Mouse (Mus musculus): ENCODE results near the gene Nhsl1.
"Not testable (repeated sequence)": the region's sequence is repeated elsewhere in the genome, so short reads cannot be mapped to it uniquely, and the experiment has no call there.

Gene Nhsl1

GRCm38 (mm10) chr10:18532293-18532692 is 213.5 kb downstream of the Nhsl1 start:
- no peak for DNase-seq (ENCODE audit: low read depth)

- DNase-seq (ENCODE audit: low read depth): no peak
Measured at GRCm38 (mm10) chr10:18536889-18537288, 218.1 kb downstream of the Nhsl1 start.

- no peak for DNase-seq (ENCODE audit: low read depth)
Measured at GRCm38 (mm10) chr10:18545309-18545708, 226.5 kb downstream of the Nhsl1 start.

GRCm38 (mm10) chr10:18545813-18546235 is 227.0 kb downstream of the Nhsl1 start, which contains the start of gene Hebp2:
Hebp2 (minus strand) TSS chr10:18546076.
- peak; percentile 56 for DNase-seq (ENCODE audit: low read depth)

DNA sequence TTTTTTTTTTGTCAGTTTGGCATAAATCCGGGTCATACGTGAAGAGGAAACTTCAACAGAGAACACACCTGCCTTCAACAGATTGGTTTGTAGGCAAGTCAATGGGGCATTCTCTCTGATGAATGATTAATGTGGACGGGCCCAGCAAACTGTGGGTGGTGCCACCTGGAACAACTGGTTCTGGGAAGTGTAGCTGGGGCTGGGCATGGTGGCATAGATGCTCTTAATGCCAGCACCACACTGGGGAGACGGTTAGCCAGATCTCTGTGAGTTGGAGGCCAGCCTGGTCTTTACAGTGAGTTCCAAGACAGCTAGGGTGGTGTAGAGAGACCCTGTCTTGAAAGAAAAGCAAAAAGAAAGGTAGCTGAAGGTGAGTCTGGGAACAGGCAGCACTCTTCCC is 228.6 kb downstream of the Nhsl1 start:
- DNase-seq (ENCODE audit: low read depth): no peak

DNA sequence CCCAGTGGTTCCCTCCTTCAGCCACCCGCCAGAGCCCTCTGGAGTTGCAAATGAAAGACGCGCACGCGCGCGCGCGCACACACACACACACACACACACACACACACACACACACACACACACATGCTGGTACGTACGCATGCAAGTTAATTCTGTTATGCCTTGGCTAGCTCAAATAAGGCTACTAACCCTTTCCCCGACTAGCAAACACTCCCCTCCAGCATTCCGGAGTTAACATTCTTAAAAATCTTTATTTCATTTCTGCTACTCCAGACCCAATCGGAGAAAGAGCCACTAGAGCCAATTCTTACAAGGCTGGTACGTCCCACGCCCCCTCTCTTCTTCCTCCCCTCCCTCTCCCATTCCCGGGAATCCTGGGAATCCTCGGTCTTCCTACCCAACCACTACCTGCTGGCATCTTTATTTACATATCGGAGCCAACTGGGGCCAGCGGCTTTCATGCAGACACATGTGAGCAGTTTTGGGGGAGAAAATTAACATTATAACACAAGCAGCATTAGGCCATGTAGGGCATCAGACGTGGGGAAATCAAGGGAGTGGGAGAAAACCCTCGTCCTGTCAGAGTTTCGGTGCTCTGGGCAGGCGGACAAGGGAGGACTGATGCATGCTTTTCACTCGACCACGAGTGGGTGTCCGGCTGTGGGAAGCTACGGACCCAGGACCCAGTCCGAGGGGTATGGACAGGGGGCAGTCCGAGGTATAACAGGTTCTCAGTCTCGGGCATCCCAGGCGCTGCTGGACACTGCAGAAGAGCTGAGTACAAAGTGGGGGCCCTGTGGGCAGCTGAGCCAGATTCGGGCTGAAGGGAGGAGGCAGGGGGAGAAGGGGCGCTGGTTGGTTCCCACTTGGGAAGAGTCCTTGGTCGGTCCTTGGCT is 230.8 kb downstream of the Nhsl1 start:
- no peak for DNase-seq (ENCODE audit: low read depth)

DNA sequence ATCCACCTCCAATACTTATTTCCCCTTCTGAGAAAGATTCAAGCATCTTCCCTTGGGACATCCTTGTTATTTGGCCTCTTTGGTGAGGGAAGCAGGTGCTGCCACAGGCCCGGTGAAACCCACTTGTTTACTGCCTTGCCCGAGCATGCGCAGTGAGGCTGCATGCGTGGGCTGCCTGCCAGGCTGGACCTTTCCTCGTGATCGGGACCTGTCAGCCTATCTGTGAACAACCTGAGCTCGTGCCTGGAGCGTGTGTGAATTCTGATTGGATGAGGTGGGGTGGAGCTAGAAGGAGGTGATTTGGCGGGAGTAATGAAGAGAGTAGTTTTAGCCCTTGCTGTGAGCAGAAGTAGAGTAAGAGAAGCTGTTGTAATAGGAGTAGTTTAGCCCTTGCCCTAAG is 240.3 kb downstream of the Nhsl1 start:
- not testable (repeated sequence) for DNase-seq (ENCODE audit: low read depth)

DNA sequence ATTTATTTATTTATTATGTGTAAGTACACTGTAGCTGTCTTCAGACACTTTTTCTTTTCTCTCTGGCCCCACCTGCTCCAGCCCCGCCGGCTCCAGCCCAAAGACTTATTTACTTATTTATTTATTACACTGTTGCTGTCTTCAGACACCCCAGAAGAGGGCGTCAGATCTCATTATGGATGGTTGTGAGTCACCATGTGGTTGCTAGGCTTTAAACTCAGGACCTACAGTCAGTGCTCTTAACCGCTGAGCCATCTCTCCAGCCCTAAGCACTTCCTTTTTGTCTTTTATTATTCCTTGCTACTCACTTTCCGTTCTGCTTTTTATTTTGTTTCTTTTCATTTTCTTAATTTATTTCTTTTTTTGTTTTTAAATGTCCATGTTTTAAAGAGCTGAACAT is 242.7 kb downstream of the Nhsl1 start:
- no peak for DNase-seq (ENCODE audit: low read depth)

DNA sequence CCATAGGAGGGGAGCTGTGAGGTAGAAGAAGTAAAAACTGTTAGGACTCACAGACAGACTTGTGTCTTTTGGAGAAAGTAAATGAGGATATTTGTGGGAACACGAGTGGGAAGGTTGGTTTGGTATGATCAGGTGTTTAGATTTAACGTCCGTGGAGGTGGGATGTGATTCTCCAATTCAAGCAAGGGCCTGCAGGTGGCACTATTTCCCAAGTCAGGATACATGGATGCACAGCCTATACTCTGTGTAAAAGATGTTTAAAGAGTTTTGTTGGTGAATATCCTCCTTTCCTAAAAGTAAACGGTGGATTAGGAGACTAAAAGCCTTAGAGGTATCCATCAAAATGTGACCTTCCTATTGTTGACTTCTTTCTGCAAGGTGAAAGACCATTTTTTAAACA is 244.2 kb downstream of the Nhsl1 start:
- DNase-seq (ENCODE audit: low read depth): no peak

- no peak for DNase-seq (ENCODE audit: low read depth)
Measured at GRCm38 (mm10) chr10:18572581-18572980, 253.8 kb downstream of the Nhsl1 start.

All from fibroblast of lung, adult 2 months (primary cell).